Mouse (Mus musculus): ENCODE measurements around the gene Trio.

GRCm38 (mm10) chr15:27731818-27732217 lies 293.8 kb downstream of the Trio start:
- no peak for TF ChIP-seq POLR2A (IDR thresholded peaks at IDR 0.05; ENCODE audit: low read depth, low read length)
- TF ChIP-seq CTCF (IDR thresholded peaks at IDR 0.05; ENCODE audit: extremely low read depth, insufficient read length, insufficient replicate concordance, low read depth, low read length), result no peak
